Mouse (Mus musculus) E14TG2a.4 (cell line): ENCODE data around the gene Ntrk1.

ENCODE experiments used
- CTCF ChIP-seq: conservative IDR thresholded peaks from 2 replicates; pipeline ENCODE4 v1.5.1; 2014; ENCODE audit warnings: low read length
- POU5F1 ChIP-seq: IDR thresholded peaks from 2 replicates; pipeline ENCODE4 v1.6.1; 2014; ENCODE audit warnings: low read length, borderline replicate concordance

GRCm38 (mm10) chr3:87779086-87779485 lies 15.9 kb downstream of the Ntrk1 start:
- no peak for TF ChIP-seq CTCF
- TF ChIP-seq POU5F1, result no peak
